Mouse (Mus musculus) heart, adult 2 months (tissue): ENCODE results near the gene Ctxn1.

Source experiments
- CTCF ChIP-seq: fragments of 200-600 bp; IDR thresholded peaks from 2 replicates; pipeline ENCODE4 v1.8.1; 2022; ENCODE audit warnings: antibody characterized with exemption, mild to moderate bottlenecking, moderate library complexity
- EP300 ChIP-seq: fragments of 200-500 bp; IDR thresholded peaks from 2 replicates; pipeline ENCODE4 v1.6.1; 2011; ENCODE audit warnings: low read depth, low read length, control low read depth; ENCODE audit not compliant: insufficient read depth

- no peak for TF ChIP-seq CTCF
- no peak for TF ChIP-seq EP300
These were observed 48.0 kb downstream of the Ctxn1 start for GRCm38 (mm10) chr8:4211097-4211496.
